Mouse (Mus musculus) cerebellum, adult 18-20 months (tissue): ENCODE measurements around the gene Daam2.
"Not testable (repeated sequence)": the region's sequence is repeated elsewhere in the genome, so short reads cannot be mapped to it uniquely, and the experiment has no call there.

Source experiments
- DNase-seq, 2 experiments: peaks; one replicate each; pipeline ENCODE4 v3.0.0; 2021

The Daam2 gene

GRCm38 (mm10) chr17:49475174-49475573 lies 89.0 kb downstream of the Daam2 start:
- DNase-seq: no peak

- no peak for DNase-seq
Measured at GRCm38 (mm10) chr17:49474051-49474450, 90.1 kb downstream of the Daam2 start.

- no peak for DNase-seq
Measured at GRCm38 (mm10) chr17:49472626-49473025, 91.5 kb downstream of the Daam2 start.

- peak; percentile 74 to 90 for DNase-seq
Measured at GRCm38 (mm10) chr17:49468223-49468622, 95.9 kb downstream of the Daam2 start.

GRCm38 (mm10) chr17:49464884-49465283 lies 99.3 kb downstream of the Daam2 start:
- DNase-seq: no peak

GRCm38 (mm10) chr17:49458386-49458785 lies 105.8 kb downstream of the Daam2 start:
- DNase-seq: no peak

GRCm38 (mm10) chr17:49457833-49458232 lies 106.3 kb downstream of the Daam2 start:
- DNase-seq: no peak

GRCm38 (mm10) chr17:49456334-49456733 lies 107.8 kb downstream of the Daam2 start:
- no peak for DNase-seq

- DNase-seq: no peak
Measured at GRCm38 (mm10) chr17:49450922-49451321, 113.2 kb downstream of the Daam2 start.

- DNase-seq: no peak
Measured at GRCm38 (mm10) chr17:49449230-49449608, 114.9 kb downstream of the Daam2 start.

GRCm38 (mm10) chr17:49448570-49449229 lies 115.4 kb downstream of the Daam2 start:
- no peak for DNase-seq

- not testable (repeated sequence) for DNase-seq
Measured at GRCm38 (mm10) chr17:49442841-49443240, 121.3 kb downstream of the Daam2 start.

GRCm38 (mm10) chr17:49440331-49441130 lies 123.6 kb downstream of the Daam2 start:
- DNase-seq: no peak

GRCm38 (mm10) chr17:49439706-49440105 lies 124.4 kb downstream of the Daam2 start:
- no peak for DNase-seq

- peak in 1 of 2 experiments; percentile 1 for DNase-seq
Measured at GRCm38 (mm10) chr17:49438822-49439574, 125.1 kb downstream of the Daam2 start.

- peak in 1 of 2 experiments; percentile 1 for DNase-seq
Measured at GRCm38 (mm10) chr17:49437306-49437705, 126.8 kb downstream of the Daam2 start.

GRCm38 (mm10) chr17:49436631-49437030 lies 127.5 kb downstream of the Daam2 start:
- peak in 1 of 2 experiments; percentile 0 for DNase-seq

GRCm38 (mm10) chr17:49435081-49435480 lies 129.1 kb downstream of the Daam2 start:
- DNase-seq: no peak

GRCm38 (mm10) chr17:49434236-49434635 lies 129.9 kb downstream of the Daam2 start:
- no peak for DNase-seq

- no peak for DNase-seq
Measured at GRCm38 (mm10) chr17:49433071-49433470, 131.1 kb downstream of the Daam2 start.

GRCm38 (mm10) chr17:49432071-49432711 lies 132.0 kb downstream of the Daam2 start:
- DNase-seq: no peak

- no peak for DNase-seq
Measured at GRCm38 (mm10) chr17:49431176-49431575, 133.0 kb downstream of the Daam2 start.

GRCm38 (mm10) chr17:49430136-49430535 lies 134.0 kb downstream of the Daam2 start:
- no peak for DNase-seq
